Mouse (Mus musculus): ENCODE data around the gene Limch1. TPM values are rescaled to one million over a fixed set of nuclear protein-coding genes. Genes with fewer than 3 reads are reported as not detected.

Gene Limch1
- polyA plus RNA-seq, 1 experiment from 2014 or later, result 33.2 TPM

DNA sequence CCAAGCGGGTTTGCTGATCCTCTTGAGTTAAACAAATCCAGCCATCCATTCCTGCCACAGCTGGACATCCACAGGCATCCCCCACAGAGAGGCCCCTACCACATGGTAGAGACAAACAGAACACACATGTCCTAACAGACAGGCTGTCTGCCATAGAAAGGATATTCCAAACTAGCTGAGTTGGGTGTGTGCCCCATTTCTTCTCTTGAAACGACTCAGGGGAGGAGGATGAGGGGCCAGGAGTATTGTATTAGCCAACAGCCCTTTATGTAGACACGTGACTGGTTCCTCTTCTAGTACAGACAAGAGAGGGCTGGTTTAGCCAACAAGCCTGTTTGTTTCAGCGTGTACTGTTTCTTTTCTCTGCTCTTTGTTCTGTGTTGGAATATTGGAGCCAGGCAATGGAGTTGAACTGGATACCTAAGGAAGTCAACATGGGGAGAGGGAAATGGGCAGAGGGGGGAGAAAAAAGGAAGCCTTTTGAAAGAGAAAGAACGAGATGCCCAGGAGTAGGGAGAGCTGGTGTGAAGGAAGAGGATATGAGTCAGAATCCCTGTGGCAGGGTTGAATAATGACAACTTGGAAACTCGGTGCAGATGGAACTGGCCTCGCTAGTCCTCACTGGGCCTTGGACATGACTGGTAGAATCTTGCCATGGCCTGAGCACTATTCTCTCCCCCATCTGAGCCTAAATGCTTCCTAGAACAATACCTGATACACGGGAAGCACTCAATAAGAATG lies 196.3 kb downstream of the Limch1 start:
- peaks cover 15% of the 10 kb centered on the region for H3K4me1 ChIP-seq
- no peak overlapping the region for H3K4me3 ChIP-seq
- no peaks in the 10 kb centered on the region for H3K36me3 ChIP-seq
- H3K27me3 ChIP-seq (ENCODE audit: low read depth, poor library complexity, severe bottlenecking), result no peaks in the 10 kb centered on the region
- no peak overlapping the region; the same call in 1 of the 2 replicates for H3K27ac ChIP-seq (replicated peaks)
- DNase-seq (ENCODE audit: low spot score), result no peak
- no peaks in the 10 kb centered on the region for H3K9me3 ChIP-seq (replicated peaks)
- 84% methylated on average over 8 of the region's 8 CpGs for WGBS

DNA sequence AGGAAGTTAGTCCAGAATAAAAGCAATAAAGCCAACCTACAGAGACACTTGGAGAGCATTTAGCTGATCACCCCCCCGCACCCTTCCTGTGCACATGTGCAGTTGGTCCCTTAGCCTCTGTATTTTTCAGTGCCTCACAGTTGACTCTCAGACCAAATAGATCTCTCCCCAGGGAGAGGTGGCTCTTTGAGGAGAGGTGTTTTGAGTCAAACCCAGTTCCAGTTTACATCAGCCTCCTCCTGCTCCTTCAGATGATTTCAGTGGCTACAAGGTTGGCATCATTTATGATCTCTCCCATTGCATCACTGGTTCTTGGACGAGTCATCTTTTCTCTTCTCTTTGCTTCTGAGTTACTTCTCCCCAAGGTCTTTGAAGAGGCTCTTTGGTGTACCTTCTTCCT lies 197.3 kb downstream of the Limch1 start:
- H3K4me3 ChIP-seq, result no peak overlapping the region
- no peak overlapping the region for H3K27ac ChIP-seq (replicated peaks)
- 91% methylated on average over 2 of the region's 2 CpGs for WGBS
- DNase-seq (ENCODE audit: low spot score), result no peak
- no peaks in the 10 kb centered on the region for H3K27me3 ChIP-seq (ENCODE audit: low read depth, poor library complexity, severe bottlenecking)
- H3K36me3 ChIP-seq, result no peaks in the 10 kb centered on the region
- peaks cover 6% of the 10 kb centered on the region; the same call in 1 of the 2 replicates for H3K4me1 ChIP-seq
- H3K9me3 ChIP-seq (replicated peaks), result no peaks in the 10 kb centered on the region

DNA sequence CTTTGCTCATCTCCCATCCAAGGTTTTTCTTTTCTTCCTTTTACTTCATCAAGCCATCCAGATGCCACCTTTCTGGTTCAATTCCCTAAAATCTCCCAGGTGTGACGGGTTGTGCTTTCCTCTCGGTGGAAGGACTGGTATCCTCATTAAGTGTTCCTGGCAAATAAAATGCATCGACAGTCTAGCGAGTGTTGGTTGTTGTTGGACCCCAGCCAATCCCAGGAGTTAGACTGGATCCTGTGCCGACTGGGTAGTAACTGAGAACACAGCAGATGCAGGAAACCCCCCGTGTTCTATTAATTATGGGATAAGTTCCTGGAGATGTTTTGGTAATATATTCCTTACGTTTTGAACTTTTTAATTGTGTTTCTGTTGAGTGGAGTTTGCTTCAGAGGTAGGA lies 197.9 kb downstream of the Limch1 start:
- no peaks in the 10 kb centered on the region for H3K27me3 ChIP-seq (ENCODE audit: low read depth, poor library complexity, severe bottlenecking)
- 0 out of 2 replicates have a peak, but pooled peaks cover 3% of the 10 kb centered on the region for H3K4me1 ChIP-seq
- no peak for DNase-seq (ENCODE audit: low spot score)
- H3K27ac ChIP-seq (replicated peaks), result no peak overlapping the region
- H3K4me3 ChIP-seq, result no peak overlapping the region
- H3K36me3 ChIP-seq, result no peaks in the 10 kb centered on the region
- 91% methylated on average over 7 of the region's 7 CpGs for WGBS
- no peaks in the 10 kb centered on the region for H3K9me3 ChIP-seq (replicated peaks)

DNA sequence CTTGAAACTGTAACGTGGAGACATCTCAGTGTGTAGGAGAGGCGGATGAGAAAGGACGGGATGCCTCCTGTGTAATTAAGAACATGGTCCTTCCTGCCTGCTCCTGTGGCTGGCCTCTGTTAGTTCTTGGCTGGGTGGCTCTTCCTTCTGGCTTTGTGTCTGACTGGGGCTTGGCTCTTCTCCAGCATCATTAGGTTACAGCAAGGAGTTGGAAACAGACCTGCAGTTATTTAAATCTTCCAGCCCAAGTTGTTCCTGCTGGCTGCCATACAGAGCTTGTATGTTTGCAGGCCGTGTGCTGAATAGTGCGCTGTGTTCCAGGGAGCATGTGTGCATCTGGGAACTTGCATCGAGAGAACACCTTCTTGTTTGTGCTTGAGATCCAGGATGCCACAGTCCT lies 202.3 kb downstream of the Limch1 start:
- no peak overlapping the region for H3K4me3 ChIP-seq
- WGBS, result 82% methylated on average over 6 of the region's 6 CpGs
- H3K9me3 ChIP-seq (replicated peaks), result peaks cover 4% of the 10 kb centered on the region; the same call in 1 of the 2 replicates
- H3K36me3 ChIP-seq, result no peaks in the 10 kb centered on the region
- no peak overlapping the region for H3K27ac ChIP-seq (replicated peaks)
- H3K4me1 ChIP-seq, result no peaks in the 10 kb centered on the region
- H3K27me3 ChIP-seq (ENCODE audit: low read depth, poor library complexity, severe bottlenecking), result no peaks in the 10 kb centered on the region
- DNase-seq (ENCODE audit: low spot score), result no peak

DNA sequence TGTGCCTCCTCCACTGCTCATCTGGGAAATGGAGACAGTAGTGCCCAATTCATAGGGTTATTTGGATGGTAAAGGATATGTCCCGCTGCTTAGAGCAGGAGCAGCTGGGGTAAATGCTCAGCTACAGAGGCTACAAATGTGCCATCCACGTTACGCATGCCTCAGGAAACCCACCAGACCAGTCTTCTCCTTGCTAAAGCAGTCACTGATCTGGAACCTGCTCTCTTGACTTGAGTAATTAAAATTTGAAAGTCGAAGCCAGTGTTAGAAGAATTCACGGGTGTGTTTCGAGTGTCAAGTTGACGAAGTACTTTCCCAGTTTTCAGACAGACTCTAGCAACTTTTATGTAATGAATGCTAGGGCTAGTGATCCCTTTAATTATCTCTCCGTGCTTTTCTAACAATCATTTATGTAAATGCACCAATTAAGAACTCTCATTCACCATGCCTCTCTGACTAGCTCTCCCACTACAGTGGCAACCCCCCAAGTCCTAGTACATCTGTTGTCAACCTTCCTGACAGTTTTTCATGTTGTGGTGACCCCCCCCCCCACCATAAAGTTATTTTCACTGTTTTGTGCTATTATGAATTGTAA lies 203.6 kb downstream of the Limch1 start:
- H3K4me3 ChIP-seq, result no peak overlapping the region
- WGBS, result 74% methylated on average over 8 of the region's 8 CpGs
- H3K27me3 ChIP-seq (ENCODE audit: low read depth, poor library complexity, severe bottlenecking), result no peaks in the 10 kb centered on the region
- H3K36me3 ChIP-seq, result no peaks in the 10 kb centered on the region
- no peak overlapping the region for H3K27ac ChIP-seq (replicated peaks)
- no peaks in the 10 kb centered on the region; the same call in 1 of the 2 replicates for H3K4me1 ChIP-seq
- H3K9me3 ChIP-seq (replicated peaks), result peaks cover 4% of the 10 kb centered on the region; the same call in 1 of the 2 replicates
- DNase-seq (ENCODE audit: low spot score), result no peak

DNA sequence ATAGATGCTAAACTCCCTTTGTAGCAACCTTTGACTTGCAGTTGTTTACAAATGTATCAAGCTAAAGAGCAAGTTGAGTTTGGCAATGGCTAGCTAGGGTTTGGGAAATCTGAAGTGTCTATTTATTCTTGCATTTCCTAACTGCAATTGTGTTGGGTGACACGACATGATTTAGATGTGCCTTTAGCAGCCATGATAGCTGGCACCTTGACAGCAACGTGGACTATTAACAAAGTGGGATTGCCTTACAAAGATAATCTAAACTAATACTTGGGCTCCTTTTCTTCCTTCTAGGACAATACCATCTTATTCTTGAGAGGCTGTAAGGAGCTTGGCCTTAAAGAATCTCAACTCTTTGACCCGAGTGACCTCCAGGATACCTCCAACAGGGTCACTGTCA lies 207.7 kb downstream of the Limch1 start:
- no peak overlapping the region for H3K4me3 ChIP-seq

DNA sequence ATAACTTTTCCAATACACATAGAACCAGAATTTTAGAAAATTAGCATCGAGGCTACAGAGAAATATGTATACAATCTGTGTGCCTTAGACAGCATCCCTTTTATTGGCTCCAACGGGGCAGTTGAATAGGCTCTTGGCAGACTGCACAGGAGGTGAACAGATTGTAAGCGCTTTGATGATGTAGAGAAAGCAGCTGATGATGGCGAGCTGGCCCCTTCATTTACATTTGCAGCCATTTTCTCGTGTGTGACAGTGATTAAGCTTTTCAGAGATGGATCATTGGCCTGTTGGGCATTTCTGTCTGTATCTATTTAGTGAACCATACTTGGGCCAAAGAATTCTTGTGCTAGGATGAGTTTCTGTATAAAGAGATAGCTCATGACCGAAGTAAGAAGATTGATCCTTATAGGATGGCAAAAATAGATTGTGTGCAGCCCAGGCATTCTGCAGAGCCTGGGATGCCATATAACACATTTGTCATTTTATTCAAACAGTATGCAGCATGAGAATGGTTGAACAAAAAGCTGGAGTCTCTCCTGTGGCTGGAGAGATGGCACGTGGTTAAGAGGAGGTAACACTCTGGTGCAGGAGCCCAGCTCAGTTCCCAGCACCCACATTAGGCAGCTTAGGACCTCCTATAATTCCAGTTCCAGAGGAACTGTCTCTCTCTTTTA lies 208.5 kb downstream of the Limch1 start:
- 75% methylated on average over 7 of the region's 7 CpGs for WGBS
- no peaks in the 10 kb centered on the region; the same call in 1 of the 2 replicates for H3K4me1 ChIP-seq

More for the DNA sequence above, 207.7 kb downstream of the Limch1 start:
- peaks cover 4% of the 10 kb centered on the region; the same call in 1 of the 2 replicates for H3K9me3 ChIP-seq (replicated peaks)
- H3K27me3 ChIP-seq (ENCODE audit: low read depth, poor library complexity, severe bottlenecking), result no peaks in the 10 kb centered on the region
- H3K36me3 ChIP-seq, result no peaks in the 10 kb centered on the region
- no peak overlapping the region for H3K27ac ChIP-seq (replicated peaks)
- DNase-seq (ENCODE audit: low spot score), result no peak
- H3K4me1 ChIP-seq, result no peaks in the 10 kb centered on the region; the same call in 1 of the 2 replicates
- 70% methylated on average over 3 of the region's 3 CpGs for WGBS

DNA sequence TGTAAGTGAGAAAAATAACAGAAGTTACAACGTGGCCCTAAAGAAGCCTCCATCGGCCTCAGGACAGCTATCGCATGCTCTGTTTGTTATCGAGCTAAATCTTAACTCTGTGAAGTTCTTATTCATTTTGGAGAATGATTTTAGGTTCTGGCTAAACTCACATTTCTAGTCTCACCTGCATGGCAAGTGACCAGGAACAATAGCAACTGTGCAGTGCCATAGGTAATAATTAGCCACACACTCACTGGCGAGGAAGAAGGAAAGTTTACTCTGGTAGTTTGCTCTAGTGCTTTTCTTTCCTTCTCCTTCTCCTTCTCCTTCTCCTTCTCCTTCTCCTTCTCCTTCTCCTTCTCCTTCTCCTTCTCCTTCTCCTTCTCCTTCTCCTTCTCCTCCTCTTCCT lies 209.6 kb downstream of the Limch1 start:
- no peak for DNase-seq (ENCODE audit: low spot score)
- 90% methylated on average over 5 of the region's 5 CpGs for WGBS
- Histone ChIP-seq H3K4me1 (no peaks in the 10 kb centered on the region; the same call in 1 of the 2 replicates), H3K27ac (replicated peaks) (no peak overlapping the region), H3K9me3 (replicated peaks) (peaks cover 4% of the 10 kb centered on the region; the same call in 1 of the 2 replicates), H3K36me3 (no peaks in the 10 kb centered on the region), H3K27me3 (ENCODE audit: low read depth, poor library complexity, severe bottlenecking) (no peaks in the 10 kb centered on the region), H3K4me3 (no peak overlapping the region)

More for the DNA sequence above, 208.5 kb downstream of the Limch1 start:
- DNase-seq (ENCODE audit: low spot score), result no peak
- H3K36me3 ChIP-seq, result no peaks in the 10 kb centered on the region
- no peak overlapping the region for H3K4me3 ChIP-seq
- no peaks in the 10 kb centered on the region for H3K27me3 ChIP-seq (ENCODE audit: low read depth, poor library complexity, severe bottlenecking)
- H3K9me3 ChIP-seq (replicated peaks), result peaks cover 4% of the 10 kb centered on the region; the same call in 1 of the 2 replicates
- no peak overlapping the region for H3K27ac ChIP-seq (replicated peaks)

DNA sequence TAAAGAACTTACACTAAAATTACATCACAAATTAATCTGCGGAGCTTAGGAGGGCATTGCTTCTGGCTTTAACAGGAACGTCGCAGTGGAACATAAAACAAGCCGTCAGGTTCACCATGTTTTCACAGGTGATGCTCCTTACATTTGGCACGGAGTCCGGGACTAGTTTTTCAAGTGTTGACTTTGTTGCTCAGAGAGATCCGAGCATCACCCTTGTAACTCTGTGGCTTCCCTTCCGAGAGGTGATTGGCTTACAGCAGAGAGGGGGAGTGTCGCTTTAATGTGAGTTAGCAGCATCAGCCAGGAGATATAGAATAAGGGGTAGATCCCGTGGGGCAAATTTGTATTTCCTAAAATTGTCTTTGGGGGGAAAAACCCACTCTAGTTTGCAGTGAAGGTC lies 212.0 kb downstream of the Limch1 start:
- Histone ChIP-seq H3K4me3 (no peak overlapping the region), H3K36me3 (peaks cover 4% of the 10 kb centered on the region), H3K27me3 (ENCODE audit: low read depth, poor library complexity, severe bottlenecking) (no peaks in the 10 kb centered on the region), H3K27ac (replicated peaks) (no peak overlapping the region), H3K9me3 (replicated peaks) (peaks cover 2% of the 10 kb centered on the region; the same call in 1 of the 2 replicates), H3K4me1 (no peaks in the 10 kb centered on the region; the same call in 1 of the 2 replicates)
- 82% methylated on average over 10 of the region's 10 CpGs for WGBS
- DNase-seq (ENCODE audit: low spot score), result no peak

DNA sequence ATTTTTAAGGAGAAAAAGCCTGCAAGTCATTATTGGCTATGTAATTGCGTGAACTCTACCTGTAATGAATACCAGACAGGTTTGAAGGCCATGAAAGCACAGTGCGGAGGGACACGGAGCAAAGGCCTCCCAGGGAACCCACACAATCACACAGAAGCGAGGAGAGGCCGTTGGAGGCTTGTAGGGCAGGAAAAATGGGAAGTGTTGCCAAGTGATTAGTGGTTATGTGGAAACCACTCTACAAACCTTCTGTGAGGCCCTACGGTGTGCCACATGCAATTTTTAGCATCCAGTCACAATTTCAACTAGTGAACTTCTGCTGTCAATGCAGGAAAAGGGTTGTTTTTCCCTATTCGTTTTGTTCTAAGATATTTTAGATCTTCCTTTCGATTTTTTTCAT lies 212.5 kb downstream of the Limch1 start:
- H3K4me1 ChIP-seq, result no peaks in the 10 kb centered on the region; the same call in 1 of the 2 replicates
- H3K36me3 ChIP-seq, result peaks cover 4% of the 10 kb centered on the region
- no peaks in the 10 kb centered on the region for H3K9me3 ChIP-seq (replicated peaks)
- 88% methylated on average over 8 of the region's 8 CpGs for WGBS
- H3K27ac ChIP-seq (replicated peaks), result no peak overlapping the region
- no peak for DNase-seq (ENCODE audit: low spot score)
- H3K27me3 ChIP-seq (ENCODE audit: low read depth, poor library complexity, severe bottlenecking), result no peaks in the 10 kb centered on the region
- H3K4me3 ChIP-seq, result no peak overlapping the region

DNA sequence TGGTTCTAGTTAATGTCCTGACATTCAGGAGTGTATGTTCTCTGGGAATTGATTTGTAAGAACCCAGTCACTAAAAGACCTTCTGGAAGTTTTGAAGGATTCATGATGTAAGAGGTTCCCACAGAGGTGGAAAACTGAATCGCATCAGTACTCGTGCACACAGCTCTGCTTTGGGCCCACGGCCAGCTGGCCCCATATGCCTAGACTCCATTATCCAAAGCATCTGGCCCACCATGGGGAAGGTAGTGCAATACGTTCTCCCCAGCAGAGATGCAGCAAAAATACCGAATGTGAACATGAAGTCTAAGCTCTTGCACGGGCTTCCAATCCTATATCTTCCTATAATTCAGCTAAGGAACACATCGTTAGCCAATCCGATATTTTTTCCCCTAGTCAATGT lies 214.3 kb downstream of the Limch1 start:
- Histone ChIP-seq H3K4me3 (no peak overlapping the region), H3K9me3 (replicated peaks) (no peaks in the 10 kb centered on the region), H3K27ac (replicated peaks) (no peak overlapping the region), H3K36me3 (peaks cover 4% of the 10 kb centered on the region), H3K27me3 (ENCODE audit: low read depth, poor library complexity, severe bottlenecking) (no peaks in the 10 kb centered on the region), H3K4me1 (peaks cover 5% of the 10 kb centered on the region; the same call in 1 of the 2 replicates)
- DNase-seq (ENCODE audit: low spot score), result no peak
- WGBS, result 92% methylated on average over 8 of the region's 8 CpGs

DNA sequence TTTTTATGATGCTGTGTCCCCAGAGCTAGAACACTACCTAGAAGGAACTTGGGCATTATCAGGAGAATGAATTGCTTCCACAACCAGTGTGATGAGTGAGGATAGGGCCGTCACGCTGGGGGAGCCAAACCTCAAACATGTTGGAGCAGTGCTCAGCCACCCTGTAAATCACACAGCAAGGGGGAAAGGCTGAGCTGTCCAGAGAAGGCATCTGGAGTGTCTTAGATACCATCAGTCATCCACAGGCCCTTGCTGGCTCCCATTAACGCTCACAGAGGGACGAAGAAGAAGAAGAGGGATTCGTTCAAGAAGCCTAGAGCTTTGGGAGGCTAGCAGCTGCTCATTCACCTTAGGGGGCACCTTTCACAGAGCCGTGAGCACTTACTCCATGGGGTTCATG lies 219.8 kb downstream of the Limch1 start:
- WGBS, result 65% methylated on average over 6 of the region's 6 CpGs
- no peaks in the 10 kb centered on the region for H3K27me3 ChIP-seq (ENCODE audit: low read depth, poor library complexity, severe bottlenecking)
- no peaks in the 10 kb centered on the region for H3K9me3 ChIP-seq (replicated peaks)
- H3K4me1 ChIP-seq, result peaks cover 37% of the 10 kb centered on the region
- H3K4me3 ChIP-seq, result no peak overlapping the region
- H3K27ac ChIP-seq (replicated peaks), result no peak overlapping the region; the same call in 1 of the 2 replicates
- peaks cover 4% of the 10 kb centered on the region for H3K36me3 ChIP-seq
- DNase-seq (ENCODE audit: low spot score), result no peak

Data from midbrain, embryonic 10.5 days (tissue).